Mouse (Mus musculus) kidney, adult 2 months (tissue): ENCODE measurements around the gene Gpr119.

Experiments
- CTCF ChIP-seq: fragments of 200-500 bp; conservative IDR thresholded peaks from 2 replicates; pipeline ENCODE4 v1.5.1; 2011; ENCODE audit warnings: low read depth, mild to moderate bottlenecking, control low read depth, low read length, moderate library complexity, mixed read lengths; ENCODE audit not compliant: insufficient read depth, insufficient read length
- POLR2A ChIP-seq: fragments of 200-500 bp; IDR thresholded peaks from one replicate; pipeline ENCODE4 v1.6.1; 2011; ENCODE audit warnings: low read depth, low read length, control low read depth

GRCm38 (mm10) chrX:48671714-48672113, 2.6 kb downstream of the Gpr119 start:
- no peak for TF ChIP-seq POLR2A
- no peak for TF ChIP-seq CTCF
